In the genomic region with DNA sequence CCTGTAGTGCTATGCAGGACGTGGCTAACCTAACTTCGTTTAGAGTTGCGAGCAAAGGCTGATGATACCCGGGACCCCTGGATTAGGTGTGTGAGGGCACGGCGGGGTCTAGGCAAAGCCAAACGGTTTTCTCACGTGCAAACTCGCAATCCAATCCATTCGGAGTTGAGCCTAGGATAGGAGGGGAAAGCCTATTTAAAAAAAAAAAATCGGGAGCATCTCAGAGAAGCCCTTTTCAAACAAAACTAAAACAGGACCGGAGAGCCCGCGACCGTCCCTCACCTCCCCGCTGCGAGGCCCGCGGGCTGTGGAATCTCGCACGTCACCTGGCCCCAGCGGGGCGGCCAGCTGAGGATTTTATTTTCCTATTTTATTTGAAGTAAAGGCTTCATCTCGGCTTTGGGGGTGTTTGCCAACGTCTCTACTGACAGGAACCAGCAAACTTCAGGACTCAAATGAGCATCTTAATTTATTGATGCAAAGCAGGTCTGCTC, we compare ENCODE assay signal across 8 mouse cellular contexts. TPM values are rescaled to one million over a fixed set of nuclear protein-coding genes. Genes with fewer than 3 reads are reported as not detected.
DNase-seq lines count a peak whose midpoint lies in the region; ATAC-seq lines count a peak whose summit lies in the region.

No protein-coding gene starts in this region.

- peak overlapping the region; percentile 69 for H3K9ac ChIP-seq in embryonic facial prominence, embryonic 14.5 days (ENCODE audit: low read depth, low read length)
- H3K9ac ChIP-seq in hindbrain, embryonic 14.5 days, result peak overlapping the region; percentile 69
- peak overlapping the region; percentile 73 for H3K9ac ChIP-seq in liver, embryonic 11.5 days (ENCODE audit: low read depth, low read length)
- H3K9ac ChIP-seq in stomach, embryonic 16.5 days (ENCODE audit: low read length), result peak overlapping the region; percentile 83

- peak overlapping the region; percentile 91 for H3K27ac ChIP-seq in embryonic facial prominence, embryonic 14.5 days (replicated peaks; ENCODE audit: low read depth, low read length)
- peak overlapping the region; percentile 86 for H3K27ac ChIP-seq in hindbrain, embryonic 14.5 days
- peak overlapping the region; percentile 80 for H3K27ac ChIP-seq in liver, embryonic 11.5 days (ENCODE audit: low read depth, low read length)
- peak overlapping the region; percentile 87 for H3K27ac ChIP-seq in stomach, embryonic 16.5 days (ENCODE audit: low read length)

- intact Hi-C loops in left cerebral cortex, postnatal 36 days (cut with DNase I), result loop anchor here (5.0 kb wide), 3 partner anchors 66 to 1326 kb away; no protein-coding TSS in a partner anchor

- no peaks in the 10 kb centered on the region for H3K36me3 ChIP-seq in embryonic facial prominence, embryonic 14.5 days (ENCODE audit: control insufficient read depth, insufficient read depth, low read length)
- H3K36me3 ChIP-seq in hindbrain, embryonic 14.5 days (replicated peaks; ENCODE audit: control insufficient read depth, insufficient read depth), result no peaks in the 10 kb centered on the region
- no peaks in the 10 kb centered on the region for H3K36me3 ChIP-seq in liver, embryonic 11.5 days (ENCODE audit: control insufficient read depth, insufficient read depth, low read length)
- H3K36me3 ChIP-seq in stomach, embryonic 16.5 days (ENCODE audit: control insufficient read depth, insufficient read depth, low read length), result no peaks in the 10 kb centered on the region

- H3K4me1 ChIP-seq in embryonic facial prominence, embryonic 14.5 days (ENCODE audit: control insufficient read depth, insufficient read depth, low read length), result peaks cover 3% of the 10 kb centered on the region
- H3K4me1 ChIP-seq in hindbrain, embryonic 14.5 days (replicated peaks; ENCODE audit: control insufficient read depth, insufficient read depth, low read length), result peaks cover 14% of the 10 kb centered on the region; the same call in 1 of the 2 replicates
- peaks cover 19% of the 10 kb centered on the region for H3K4me1 ChIP-seq in liver, embryonic 11.5 days (replicated peaks; ENCODE audit: control insufficient read depth, insufficient read depth, low read length)
- peaks cover 8% of the 10 kb centered on the region for H3K4me1 ChIP-seq in stomach, embryonic 16.5 days (ENCODE audit: control insufficient read depth, insufficient read depth, low read length)

- peaks cover 2% of the 10 kb centered on the region; the same call in 1 of the 2 replicates for H3K9me3 ChIP-seq in embryonic facial prominence, embryonic 14.5 days (ENCODE audit: control insufficient read depth, low read length)
- no peaks in the 10 kb centered on the region for H3K9me3 ChIP-seq in hindbrain, embryonic 14.5 days (ENCODE audit: control insufficient read depth, low read length)
- no peaks in the 10 kb centered on the region for H3K9me3 ChIP-seq in liver, embryonic 11.5 days (ENCODE audit: control insufficient read depth, low read length)
- H3K9me3 ChIP-seq in stomach, embryonic 16.5 days (replicated peaks; ENCODE audit: control insufficient read depth, low read length), result no peaks in the 10 kb centered on the region

- H3K4me3 ChIP-seq in embryonic facial prominence, embryonic 14.5 days (ENCODE audit: low read depth, low read length), result peak overlapping the region; percentile 62
- peak overlapping the region; percentile 66 for H3K4me3 ChIP-seq in hindbrain, embryonic 14.5 days (replicated peaks; ENCODE audit: low read length)
- peak overlapping the region; percentile 61 for H3K4me3 ChIP-seq in liver, embryonic 11.5 days (ENCODE audit: low read depth, low read length)
- H3K4me3 ChIP-seq in stomach, embryonic 16.5 days (replicated peaks; ENCODE audit: low read length), result peak overlapping the region; percentile 61

- ATAC-seq in embryonic facial prominence, embryonic 14.5 days (ENCODE audit: low read depth), result no peak
- ATAC-seq in hindbrain, embryonic 14.5 days (ENCODE audit: low FRiP score), result no peak
- 0 out of 2 replicates have a peak, but pooled peaks have one; percentile 9 for ATAC-seq in liver, embryonic 11.5 days (replicated peaks; ENCODE audit: low FRiP score)
- ATAC-seq in stomach, embryonic 16.5 days (ENCODE audit: insufficient read depth, low FRiP score), result no peak

- H3K27me3 ChIP-seq in embryonic facial prominence, embryonic 14.5 days (replicated peaks; ENCODE audit: control insufficient read depth, insufficient read depth, low read length), result peaks cover 11% of the 10 kb centered on the region
- H3K27me3 ChIP-seq in hindbrain, embryonic 14.5 days (ENCODE audit: control insufficient read depth, insufficient read depth, low read length), result no peaks in the 10 kb centered on the region
- no peaks in the 10 kb centered on the region for H3K27me3 ChIP-seq in liver, embryonic 11.5 days (replicated peaks; ENCODE audit: control insufficient read depth, insufficient read depth, low read length)
- H3K27me3 ChIP-seq in stomach, embryonic 16.5 days (ENCODE audit: control insufficient read depth, insufficient read depth, low read length), result peaks cover 2% of the 10 kb centered on the region; the same call in 1 of the 2 replicates

- DNase-seq in left cerebral cortex, postnatal 36 days (ENCODE audit: low spot score in 2 of 2), result peak; percentile 54 to 61
- DNase-seq in left cerebral cortex, adult 11 months (ENCODE audit: low spot score), result no peak
- DNase-seq in MN1 (ENCODE audit: low spot score), result peak; percentile 59
- DNase-seq in embryonic facial prominence, embryonic 14.5 days (ENCODE audit: low spot score), result peak; percentile 45
- no peak for DNase-seq in hindbrain, embryonic 14.5 days (ENCODE audit: low spot score)
- no peak for DNase-seq in liver, embryonic 11.5 days (ENCODE audit: low spot score)
- no peak for DNase-seq in frontal cortex, postnatal 10 days (ENCODE audit: low spot score in 2 of 2)

- peak overlapping the region; percentile 75 for H3K4me2 ChIP-seq in embryonic facial prominence, embryonic 14.5 days (ENCODE audit: low read depth, low read length)
- H3K4me2 ChIP-seq in hindbrain, embryonic 14.5 days (replicated peaks), result peak overlapping the region; percentile 90
- peak overlapping the region; percentile 95 for H3K4me2 ChIP-seq in liver, embryonic 11.5 days
- peak overlapping the region; percentile 80 for H3K4me2 ChIP-seq in stomach, embryonic 16.5 days (ENCODE audit: low read depth, low read length)

- WGBS in embryonic facial prominence, embryonic 14.5 days, result under 1% methylated on average over 25 of the region's 25 CpGs
- under 1% methylated on average over 25 of the region's 25 CpGs for WGBS in hindbrain, embryonic 14.5 days
- WGBS in liver, embryonic 11.5 days, result under 1% methylated on average over 25 of the region's 25 CpGs
- under 1% methylated on average over 25 of the region's 25 CpGs for WGBS in stomach, embryonic 16.5 days

RNA-seq across cellular contexts. Expression of a gene that starts 0.6 kb away (rescaled TPM):
- 100 to 1,000 TPM; 166 to 196 TPM for total RNA-seq in left cerebral cortex, postnatal 36 days (2021)
- polyA plus RNA-seq in embryonic facial prominence, embryonic 14.5 days (2014; fragmentation: Nextera tagmentation; extraction: Ambion mirVana), result 49.0 and 49.5 TPM in 2 replicates
- polyA plus RNA-seq in hindbrain, embryonic 14.5 days (2014; fragmentation: Nextera tagmentation; extraction: Ambion mirVana), result 38.8 and 41.9 TPM in 2 replicates
- 32.8 and 33.2 TPM in 2 replicates for polyA plus RNA-seq in liver, embryonic 11.5 days (2014; fragmentation: Nextera tagmentation; extraction: Ambion mirVana)
- 43.8 and 50.6 TPM in 2 replicates for polyA plus RNA-seq in stomach, embryonic 16.5 days (2015; fragmentation: Nextera tagmentation; extraction: Ambion mirVana)

Comparison
In these comparisons a context has a peak if more than half of its experiments do, and no peak if none do; other contexts are left out.
1. DNase-seq: peak in left cerebral cortex, postnatal 36 days (2 of 2), MN1 (single experiment) and embryonic facial prominence, embryonic 14.5 days (single experiment); none in left cerebral cortex, adult 11 months (single experiment), hindbrain, embryonic 14.5 days (single experiment), liver, embryonic 11.5 days (single experiment) and frontal cortex, postnatal 10 days (0 of 2).
2. Peak in every context shown above with its lines, with median percentiles within 50 percentile points of each other: H3K27ac ChIP-seq, H3K4me2 ChIP-seq, H3K4me3 ChIP-seq and H3K9ac ChIP-seq.